Mouse (Mus musculus): Measurements from ENCODE around the gene Capza1. TPM values are rescaled to one million over a fixed set of nuclear protein-coding genes. Genes with fewer than 3 reads are reported as not detected.
"Not testable (repeated sequence)": the region's sequence is repeated elsewhere in the genome, so short reads cannot be mapped to it uniquely, and the experiment has no call there.

Gene Capza1
- total RNA-seq (2021) = 10 to 100 TPM; 89.3 to 98.6 TPM
- long read RNA-seq, experiment 1, transcript Capza1-201 (10 exons, 3,193 nt) = major isoform, 33 of 48 reads
- long read RNA-seq, experiment 1, partial matches to known transcripts = 1 of 48 reads
- long read RNA-seq, experiment 1, other reads (novel, unspliced or antisense) = 14 of 48 reads
- long read RNA-seq, experiment 2, transcript Capza1-201 (10 exons, 3,193 nt) = major isoform, 6 of 12 reads
- long read RNA-seq, experiment 2, partial matches to known transcripts = 0 of 12 reads
- long read RNA-seq, experiment 2, other reads (novel, unspliced or antisense) = 5 of 12 reads

GRCm38 (mm10) chr3:104863786-104864650, at the start of gene Capza1, which contains the start of gene St7l:
TSS of gene Capza1 (minus strand) at chr3:104864505.
TSS of gene St7l (plus strand) at chr3:104864005.
- DNase-seq = peak; percentile 94

- no peak for DNase-seq
Observed at GRCm38 (mm10) chr3:104909195-104909594, 44.9 kb upstream of the Capza1 start.

- no peak for DNase-seq
Observed at GRCm38 (mm10) chr3:104906007-104906406, 41.7 kb upstream of the Capza1 start.

GRCm38 (mm10) chr3:104905389-104905788, 41.1 kb upstream of the Capza1 start:
- DNase-seq = no peak

- no peak for DNase-seq
Observed at GRCm38 (mm10) chr3:104901154-104901553, 36.8 kb upstream of the Capza1 start.

- no peak for DNase-seq
Observed at GRCm38 (mm10) chr3:104896141-104896540, 31.8 kb upstream of the Capza1 start.

- DNase-seq = no peak
Observed at GRCm38 (mm10) chr3:104888585-104888984, 24.3 kb upstream of the Capza1 start.

- DNase-seq = no peak
Observed at GRCm38 (mm10) chr3:104869611-104870010, 5.3 kb upstream of the Capza1 start.

GRCm38 (mm10) chr3:104866674-104867073, 2.4 kb upstream of the Capza1 start:
- DNase-seq = not testable (repeated sequence)

- DNase-seq = no peak
Observed at GRCm38 (mm10) chr3:104865341-104865788, 1.1 kb upstream of the Capza1 start.

- peak; percentile 95 for DNase-seq
Observed at GRCm38 (mm10) chr3:104864651-104865340, 491 bp upstream of the Capza1 start.

- DNase-seq = no peak
Observed at GRCm38 (mm10) chr3:104858560-104858959, 5.7 kb downstream of the Capza1 start.

GRCm38 (mm10) chr3:104856106-104856505, 8.2 kb downstream of the Capza1 start:
- no peak for DNase-seq

GRCm38 (mm10) chr3:104854866-104855265, 9.4 kb downstream of the Capza1 start:
- no peak for DNase-seq

- no peak for DNase-seq
Observed at GRCm38 (mm10) chr3:104854465-104854864, 9.8 kb downstream of the Capza1 start.

- DNase-seq = no peak
Observed at GRCm38 (mm10) chr3:104846601-104847000, 17.7 kb downstream of the Capza1 start.

- DNase-seq = no peak
Observed at GRCm38 (mm10) chr3:104841049-104841448, 23.3 kb downstream of the Capza1 start.

- no peak for DNase-seq
Observed at GRCm38 (mm10) chr3:104835797-104836196, 28.5 kb downstream of the Capza1 start.

GRCm38 (mm10) chr3:104822413-104822812, 41.9 kb downstream of the Capza1 start:
- DNase-seq = no peak

- DNase-seq = no peak
Observed at GRCm38 (mm10) chr3:104820426-104820825, 43.9 kb downstream of the Capza1 start.

GRCm38 (mm10) chr3:104818749-104819134, 45.6 kb downstream of the Capza1 start:
- no peak for DNase-seq

GRCm38 (mm10) chr3:104817991-104818748, 46.1 kb downstream of the Capza1 start, which contains the start of gene Mov10:
TSS of gene Mov10 (minus strand) at chr3:104818563.
- DNase-seq = peak; percentile 70 to 82
